Mouse (Mus musculus): ENCODE results near the gene Prrc2a.

DNA sequence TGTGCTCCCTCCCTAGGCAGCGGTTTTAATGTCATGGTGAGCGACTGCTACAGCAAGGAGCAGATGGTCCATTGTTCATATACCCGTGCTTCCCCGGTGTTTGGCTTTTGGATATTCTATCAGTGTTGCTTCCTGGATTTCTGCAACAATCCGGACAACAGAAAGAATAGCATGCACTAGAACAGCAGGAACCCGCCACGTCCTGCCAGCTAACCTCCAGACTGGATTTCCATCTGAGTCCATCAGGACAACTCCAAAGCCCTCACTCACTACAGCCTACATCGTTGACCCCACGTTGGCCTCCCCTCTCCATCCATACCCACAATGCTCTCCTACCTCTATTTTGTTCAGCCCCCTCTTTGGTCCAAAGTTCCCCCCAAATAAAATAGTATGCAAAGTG lies 52.9 kb downstream of the Prrc2a start:
- no peak for TF ChIP-seq CTCF (IDR thresholded peaks at IDR 0.05; ENCODE audit: low read depth)
- no peak for TF ChIP-seq EP300 (IDR thresholded peaks at IDR 0.05; ENCODE audit: low read depth)

Measured in liver, embryonic 14.5 days (tissue).